Mouse (Mus musculus): Measurements from ENCODE around the gene Nudt14. TPM values are rescaled to one million over a fixed set of nuclear protein-coding genes. Genes with fewer than 3 reads are reported as not detected.

The Nudt14 gene
- polyA plus RNA-seq, 1 experiment from 2014 or later: 30.6 TPM

- H3K36me3 ChIP-seq (replicated peaks; ENCODE audit: insufficient read depth, low read length): no peaks in the 10 kb centered on the region
- no peak overlapping the region for H3K27ac ChIP-seq (ENCODE audit: low read depth)
- TF ChIP-seq EP300 (IDR thresholded peaks at IDR 0.05; ENCODE audit: low read depth): no peak
- TF ChIP-seq CTCF (IDR thresholded peaks at IDR 0.05; ENCODE audit: low read depth): no peak
- no peak for ATAC-seq
- no peaks in the 10 kb centered on the region for H3K9me3 ChIP-seq (ENCODE audit: low read length)
- H3K4me1 ChIP-seq (ENCODE audit: insufficient read depth): no peaks in the 10 kb centered on the region; the same call in 1 of the 2 replicates
- no peak overlapping the region for H3K9ac ChIP-seq (replicated peaks)
- no peak overlapping the region for H3K4me2 ChIP-seq (ENCODE audit: low read depth, low read length)
- peaks cover 10% of the 10 kb centered on the region for H3K27me3 ChIP-seq (ENCODE audit: insufficient read depth, low read length)
- no peak for DNase-seq
- WGBS (ENCODE audit: insufficient replicate concordance): 81% methylated on average over 12 of the region's 12 CpGs
- no peak overlapping the region for H3K4me3 ChIP-seq (ENCODE audit: low read depth, low read length)
Measured at GRCm38 (mm10) chr12:112921518-112921917, 20.4 kb downstream of the Nudt14 start.

- Histone ChIP-seq H3K9ac (replicated peaks) (no peak overlapping the region), H3K36me3 (replicated peaks; ENCODE audit: insufficient read depth, low read length) (no peaks in the 10 kb centered on the region), H3K27ac (ENCODE audit: low read depth) (no peak overlapping the region), H3K4me3 (ENCODE audit: low read depth, low read length) (no peak overlapping the region), H3K4me2 (ENCODE audit: low read depth, low read length) (peak overlapping the region; percentile 13; the same call in 1 of the 2 replicates), H3K4me1 (ENCODE audit: insufficient read depth) (no peaks in the 10 kb centered on the region; the same call in 1 of the 2 replicates), H3K27me3 (ENCODE audit: insufficient read depth, low read length) (no peaks in the 10 kb centered on the region), H3K9me3 (ENCODE audit: low read length) (no peaks in the 10 kb centered on the region)
- ATAC-seq (no peak), DNase-seq (no peak)
- no peak for TF ChIP-seq CTCF (IDR thresholded peaks at IDR 0.05; ENCODE audit: low read depth)
- no peak for TF ChIP-seq EP300 (IDR thresholded peaks at IDR 0.05; ENCODE audit: low read depth)
- WGBS (ENCODE audit: insufficient replicate concordance): 33% methylated on average over 8 of the region's 8 CpGs
Measured at GRCm38 (mm10) chr12:112917906-112918305, 24.0 kb downstream of the Nudt14 start.

GRCm38 (mm10) chr12:112917486-112917885 lies 24.4 kb downstream of the Nudt14 start:
- 0 out of 2 replicates have a peak, but pooled peaks have one; percentile 17 for ATAC-seq
- H3K27ac ChIP-seq (ENCODE audit: low read depth): no peak overlapping the region
- H3K4me3 ChIP-seq (ENCODE audit: low read depth, low read length): no peak overlapping the region
- TF ChIP-seq CTCF (IDR thresholded peaks at IDR 0.05; ENCODE audit: low read depth): no peak
- TF ChIP-seq EP300 (IDR thresholded peaks at IDR 0.05; ENCODE audit: low read depth): no peak
- H3K4me1 ChIP-seq (ENCODE audit: insufficient read depth): no peaks in the 10 kb centered on the region; the same call in 1 of the 2 replicates
- no peaks in the 10 kb centered on the region for H3K9me3 ChIP-seq (ENCODE audit: low read length)
- H3K36me3 ChIP-seq (replicated peaks; ENCODE audit: insufficient read depth, low read length): no peaks in the 10 kb centered on the region
- H3K4me2 ChIP-seq (ENCODE audit: low read depth, low read length): peak overlapping the region; percentile 13; the same call in 1 of the 2 replicates
- no peak overlapping the region for H3K9ac ChIP-seq (replicated peaks)
- 31% methylated on average over 11 of the region's 11 CpGs for WGBS (ENCODE audit: insufficient replicate concordance)
- DNase-seq: no peak
- H3K27me3 ChIP-seq (ENCODE audit: insufficient read depth, low read length): no peaks in the 10 kb centered on the region

- Histone ChIP-seq H3K27ac (ENCODE audit: low read depth) (no peak overlapping the region), H3K27me3 (ENCODE audit: insufficient read depth, low read length) (no peaks in the 10 kb centered on the region), H3K36me3 (replicated peaks; ENCODE audit: insufficient read depth, low read length) (no peaks in the 10 kb centered on the region), H3K4me1 (ENCODE audit: insufficient read depth) (no peaks in the 10 kb centered on the region; the same call in 1 of the 2 replicates), H3K4me2 (ENCODE audit: low read depth, low read length) (no peak overlapping the region), H3K9me3 (ENCODE audit: low read length) (no peaks in the 10 kb centered on the region), H3K4me3 (ENCODE audit: low read depth, low read length) (no peak overlapping the region), H3K9ac (replicated peaks) (no peak overlapping the region)
- DNase-seq: no peak
- no peak for ATAC-seq
- TF ChIP-seq CTCF (IDR thresholded peaks at IDR 0.05; ENCODE audit: low read depth) (no peak), EP300 (IDR thresholded peaks at IDR 0.05; ENCODE audit: low read depth) (no peak)
- 81% methylated on average over 16 of the region's 16 CpGs for WGBS (ENCODE audit: insufficient replicate concordance)
Measured at GRCm38 (mm10) chr12:112916698-112917400, 25.1 kb downstream of the Nudt14 start.

- no peak overlapping the region for H3K27ac ChIP-seq (ENCODE audit: low read depth)
- no peak overlapping the region for H3K9ac ChIP-seq (replicated peaks)
- no peaks in the 10 kb centered on the region for H3K27me3 ChIP-seq (ENCODE audit: insufficient read depth, low read length)
- no peaks in the 10 kb centered on the region for H3K9me3 ChIP-seq (ENCODE audit: low read length)
- 80% methylated on average over 13 of the region's 13 CpGs for WGBS (ENCODE audit: insufficient replicate concordance)
- ATAC-seq: no peak
- H3K4me2 ChIP-seq (ENCODE audit: low read depth, low read length): no peak overlapping the region
- no peak overlapping the region for H3K4me3 ChIP-seq (ENCODE audit: low read depth, low read length)
- no peaks in the 10 kb centered on the region; the same call in 1 of the 2 replicates for H3K4me1 ChIP-seq (ENCODE audit: insufficient read depth)
- no peaks in the 10 kb centered on the region for H3K36me3 ChIP-seq (replicated peaks; ENCODE audit: insufficient read depth, low read length)
- DNase-seq: no peak
- TF ChIP-seq CTCF (IDR thresholded peaks at IDR 0.05; ENCODE audit: low read depth): no peak
- TF ChIP-seq EP300 (IDR thresholded peaks at IDR 0.05; ENCODE audit: low read depth): no peak
Measured at GRCm38 (mm10) chr12:112915587-112915986, 26.3 kb downstream of the Nudt14 start.

GRCm38 (mm10) chr12:112914527-112914926 lies 27.4 kb downstream of the Nudt14 start:
- Histone ChIP-seq H3K4me2 (ENCODE audit: low read depth, low read length) (no peak overlapping the region), H3K9ac (replicated peaks) (no peak overlapping the region), H3K9me3 (ENCODE audit: low read length) (no peaks in the 10 kb centered on the region), H3K4me1 (ENCODE audit: insufficient read depth) (no peaks in the 10 kb centered on the region; the same call in 1 of the 2 replicates), H3K27ac (ENCODE audit: low read depth) (no peak overlapping the region), H3K4me3 (ENCODE audit: low read depth, low read length) (no peak overlapping the region), H3K27me3 (ENCODE audit: insufficient read depth, low read length) (no peaks in the 10 kb centered on the region), H3K36me3 (replicated peaks; ENCODE audit: insufficient read depth, low read length) (no peaks in the 10 kb centered on the region)
- WGBS (ENCODE audit: insufficient replicate concordance): 64% methylated on average over 11 of the region's 11 CpGs
- ATAC-seq: no peak
- TF ChIP-seq EP300 (IDR thresholded peaks at IDR 0.05; ENCODE audit: low read depth) (no peak), CTCF (IDR thresholded peaks at IDR 0.05; ENCODE audit: low read depth) (no peak)
- no peak for DNase-seq
